Mouse (Mus musculus): ENCODE measurements around the gene Tmem53. TPM values are rescaled to one million over a fixed set of nuclear protein-coding genes. Genes with fewer than 3 reads are reported as not detected.
A peak's percentile ranks its signal among the peaks of the same experiment; 100 is the strongest.

The Tmem53 gene
- polyA plus RNA-seq, 1 experiment from 2014 or later: 8.3 TPM

- no peaks in the 10 kb centered on the region for H3K4me1 ChIP-seq (replicated peaks; ENCODE audit: control insufficient read depth, insufficient read depth, low read length)
- no peaks in the 10 kb centered on the region for H3K9me3 ChIP-seq (ENCODE audit: control insufficient read depth, low read length)
- H3K4me2 ChIP-seq (ENCODE audit: low read length): no peak overlapping the region
- ATAC-seq (replicated peaks; ENCODE audit: low FRiP score, low TSS enrichment, low read depth) (no peak), DNase-seq (ENCODE audit: low spot score) (no peak)
- no peak overlapping the region for H3K4me3 ChIP-seq (ENCODE audit: low read depth, low read length)
- no peaks in the 10 kb centered on the region for H3K27me3 ChIP-seq (replicated peaks; ENCODE audit: control insufficient read depth, insufficient read depth, low read length)
- WGBS: 68% methylated on average over 2 of the region's 2 CpGs
- H3K36me3 ChIP-seq (ENCODE audit: control insufficient read depth, insufficient read depth, low read length): no peaks in the 10 kb centered on the region
- no peak overlapping the region for H3K27ac ChIP-seq (ENCODE audit: low read depth)
- H3K9ac ChIP-seq (ENCODE audit: low read length): no peak overlapping the region
These were observed 20.5 kb upstream of the Tmem53 start for GRCm38 (mm10) chr4:117231208-117231607.

DNA sequence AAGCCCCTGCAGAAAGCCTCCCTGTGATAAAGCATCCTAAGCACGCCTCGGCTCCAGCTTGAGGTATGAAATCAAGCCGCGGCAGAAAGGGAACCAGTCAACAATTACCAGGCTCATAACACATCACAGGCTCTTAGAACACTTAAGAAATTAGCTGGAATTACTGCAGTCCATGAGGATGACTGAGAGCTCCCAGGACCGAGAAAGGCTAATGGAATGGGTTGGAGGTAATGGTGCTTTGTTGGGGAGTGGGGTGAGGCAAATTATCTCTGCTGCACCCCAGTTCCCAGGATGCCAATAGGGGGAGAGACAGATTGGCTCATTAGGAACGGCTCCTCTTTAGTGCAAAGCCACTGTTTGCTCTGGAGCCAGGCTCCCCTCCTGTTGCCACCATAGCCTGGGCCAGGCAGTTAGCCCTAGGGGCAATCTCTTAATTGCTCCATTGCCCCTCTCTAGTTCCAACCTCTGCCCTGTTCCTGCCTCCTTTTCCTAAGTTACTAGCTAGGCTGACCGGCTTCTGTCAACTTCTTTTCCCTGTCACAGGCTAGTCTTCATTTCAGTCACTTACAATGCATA is 17.5 kb upstream of the Tmem53 start:
- H3K27ac ChIP-seq (ENCODE audit: low read depth): no peak overlapping the region
- H3K9me3 ChIP-seq (ENCODE audit: control insufficient read depth, low read length): no peaks in the 10 kb centered on the region
- 51% methylated on average over 7 of the region's 7 CpGs for WGBS
- DNase-seq (ENCODE audit: low spot score): no peak
- H3K9ac ChIP-seq (ENCODE audit: low read length): no peak overlapping the region
- no peaks in the 10 kb centered on the region for H3K4me1 ChIP-seq (replicated peaks; ENCODE audit: control insufficient read depth, insufficient read depth, low read length)
- H3K27me3 ChIP-seq (replicated peaks; ENCODE audit: control insufficient read depth, insufficient read depth, low read length): no peaks in the 10 kb centered on the region
- H3K4me3 ChIP-seq (ENCODE audit: low read depth, low read length): no peak overlapping the region
- H3K36me3 ChIP-seq (ENCODE audit: control insufficient read depth, insufficient read depth, low read length): no peaks in the 10 kb centered on the region
- no peak for ATAC-seq (replicated peaks; ENCODE audit: low FRiP score, low TSS enrichment, low read depth)
- no peak overlapping the region for H3K4me2 ChIP-seq (ENCODE audit: low read length)

DNA sequence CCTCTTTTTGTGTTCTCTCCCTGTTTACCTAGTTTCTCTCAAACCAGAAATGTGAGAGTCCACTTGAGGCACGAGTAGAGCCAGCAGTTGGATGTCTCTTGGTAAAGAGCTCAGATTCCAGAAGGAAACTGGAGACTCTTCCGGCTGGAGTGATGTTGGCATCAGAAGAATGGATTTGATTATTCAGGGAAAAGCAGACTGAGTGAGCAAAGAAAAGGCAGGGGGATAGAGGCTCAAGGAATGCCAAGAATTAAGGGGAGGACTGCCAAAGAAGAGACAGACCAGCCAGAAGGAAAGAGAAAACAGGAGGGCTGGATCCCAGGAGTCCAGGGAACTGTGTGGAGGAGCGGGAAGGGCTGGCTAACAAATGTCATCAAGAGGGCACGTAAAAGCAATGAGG is 15.9 kb upstream of the Tmem53 start:
- Histone ChIP-seq H3K27ac (ENCODE audit: low read depth) (no peak overlapping the region), H3K27me3 (replicated peaks; ENCODE audit: control insufficient read depth, insufficient read depth, low read length) (no peaks in the 10 kb centered on the region), H3K4me1 (replicated peaks; ENCODE audit: control insufficient read depth, insufficient read depth, low read length) (no peaks in the 10 kb centered on the region), H3K4me3 (ENCODE audit: low read depth, low read length) (no peak overlapping the region), H3K4me2 (ENCODE audit: low read length) (no peak overlapping the region), H3K36me3 (ENCODE audit: control insufficient read depth, insufficient read depth, low read length) (no peaks in the 10 kb centered on the region), H3K9me3 (ENCODE audit: control insufficient read depth, low read length) (no peaks in the 10 kb centered on the region), H3K9ac (ENCODE audit: low read length) (no peak overlapping the region)
- no peak for ATAC-seq (replicated peaks; ENCODE audit: low FRiP score, low TSS enrichment, low read depth)
- DNase-seq (ENCODE audit: low spot score): no peak
- 53% methylated on average over 4 of the region's 4 CpGs for WGBS

- no peaks in the 10 kb centered on the region for H3K36me3 ChIP-seq (ENCODE audit: control insufficient read depth, insufficient read depth, low read length)
- H3K4me1 ChIP-seq (replicated peaks; ENCODE audit: control insufficient read depth, insufficient read depth, low read length): no peaks in the 10 kb centered on the region
- H3K4me3 ChIP-seq (ENCODE audit: low read depth, low read length): no peak overlapping the region
- DNase-seq (ENCODE audit: low spot score) (no peak), ATAC-seq (replicated peaks; ENCODE audit: low FRiP score, low TSS enrichment, low read depth) (no peak)
- no peaks in the 10 kb centered on the region for H3K9me3 ChIP-seq (ENCODE audit: control insufficient read depth, low read length)
- no peaks in the 10 kb centered on the region for H3K27me3 ChIP-seq (replicated peaks; ENCODE audit: control insufficient read depth, insufficient read depth, low read length)
- no peak overlapping the region for H3K9ac ChIP-seq (ENCODE audit: low read length)
- H3K27ac ChIP-seq (ENCODE audit: low read depth): no peak overlapping the region
- 40% methylated on average over 2 of the region's 2 CpGs for WGBS
- H3K4me2 ChIP-seq (ENCODE audit: low read length): no peak overlapping the region
These were observed 12.6 kb upstream of the Tmem53 start for GRCm38 (mm10) chr4:117239153-117239552.

- ATAC-seq (replicated peaks; ENCODE audit: low FRiP score, low TSS enrichment, low read depth) (no peak), DNase-seq (ENCODE audit: low spot score) (no peak)
- no peaks in the 10 kb centered on the region for H3K4me1 ChIP-seq (replicated peaks; ENCODE audit: control insufficient read depth, insufficient read depth, low read length)
These were observed 10.9 kb upstream of the Tmem53 start for GRCm38 (mm10) chr4:117240867-117241266.

DNA sequence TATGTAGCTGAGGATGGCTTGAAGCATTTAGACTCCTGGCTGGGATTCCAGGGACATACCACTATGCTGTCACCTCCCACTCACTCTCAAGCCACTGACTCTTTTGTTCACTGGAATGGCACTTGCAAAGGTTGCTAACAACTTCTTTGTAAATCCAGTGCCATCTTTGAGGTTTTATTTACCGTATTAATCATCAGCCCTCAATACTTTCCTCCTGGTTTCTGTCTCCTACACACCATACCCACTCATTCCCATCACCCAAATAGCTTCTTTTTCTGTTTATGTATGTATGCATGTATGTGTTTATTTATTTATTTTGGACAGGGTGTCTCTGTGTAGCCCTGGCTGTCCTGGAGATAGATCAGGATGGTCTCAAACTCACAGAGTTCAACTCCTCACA is 769 bp upstream of the Tmem53 start:
- H3K9ac ChIP-seq (ENCODE audit: low read length): no peak overlapping the region
- no peak for ATAC-seq (replicated peaks; ENCODE audit: low FRiP score, low TSS enrichment, low read depth)

More at GRCm38 (mm10) chr4:117240867-117241266, 10.9 kb upstream of the Tmem53 start:
- 81% methylated on average over 6 of the region's 6 CpGs for WGBS
- H3K4me2 ChIP-seq (ENCODE audit: low read length): no peak overlapping the region
- no peak overlapping the region for H3K4me3 ChIP-seq (ENCODE audit: low read depth, low read length)
- no peak overlapping the region for H3K27ac ChIP-seq (ENCODE audit: low read depth)
- H3K27me3 ChIP-seq (replicated peaks; ENCODE audit: control insufficient read depth, insufficient read depth, low read length): no peaks in the 10 kb centered on the region
- H3K9ac ChIP-seq (ENCODE audit: low read length): no peak overlapping the region
- H3K9me3 ChIP-seq (ENCODE audit: control insufficient read depth, low read length): no peaks in the 10 kb centered on the region
- no peaks in the 10 kb centered on the region for H3K36me3 ChIP-seq (ENCODE audit: control insufficient read depth, insufficient read depth, low read length)

GRCm38 (mm10) chr4:117252351-117252750 is 600 bp downstream of the Tmem53 start:
- DNase-seq (ENCODE audit: low spot score): no peak
- Histone ChIP-seq H3K27ac (ENCODE audit: low read depth) (peak overlapping the region; percentile 70), H3K9me3 (ENCODE audit: control insufficient read depth, low read length) (no peaks in the 10 kb centered on the region), H3K9ac (ENCODE audit: low read length) (peak overlapping the region; percentile 59), H3K36me3 (ENCODE audit: control insufficient read depth, insufficient read depth, low read length) (no peaks in the 10 kb centered on the region), H3K4me2 (ENCODE audit: low read length) (peak overlapping the region; percentile 55), H3K4me3 (ENCODE audit: low read depth, low read length) (peak overlapping the region; percentile 64), H3K27me3 (replicated peaks; ENCODE audit: control insufficient read depth, insufficient read depth, low read length) (no peaks in the 10 kb centered on the region), H3K4me1 (replicated peaks; ENCODE audit: control insufficient read depth, insufficient read depth, low read length) (peaks cover 7% of the 10 kb centered on the region)
- ATAC-seq (replicated peaks; ENCODE audit: low FRiP score, low TSS enrichment, low read depth): peak; percentile 19; the same call in 1 of the 2 replicates
- 20% methylated on average over 5 of the region's 5 CpGs for whole genome bisulfite sequencing

More for the DNA sequence above, 769 bp upstream of the Tmem53 start:
- Histone ChIP-seq H3K4me1 (replicated peaks; ENCODE audit: control insufficient read depth, insufficient read depth, low read length) (peaks cover 7% of the 10 kb centered on the region), H3K27me3 (replicated peaks; ENCODE audit: control insufficient read depth, insufficient read depth, low read length) (no peaks in the 10 kb centered on the region), H3K36me3 (ENCODE audit: control insufficient read depth, insufficient read depth, low read length) (no peaks in the 10 kb centered on the region), H3K4me3 (ENCODE audit: low read depth, low read length) (peak overlapping the region; percentile 64; the same call in 1 of the 2 replicates), H3K9me3 (ENCODE audit: control insufficient read depth, low read length) (no peaks in the 10 kb centered on the region), H3K4me2 (ENCODE audit: low read length) (peak overlapping the region; percentile 55), H3K27ac (ENCODE audit: low read depth) (no peak overlapping the region)
- 86% methylated on average over 1 of the region's 1 CpGs for WGBS
- no peak for DNase-seq (ENCODE audit: low spot score)

DNA sequence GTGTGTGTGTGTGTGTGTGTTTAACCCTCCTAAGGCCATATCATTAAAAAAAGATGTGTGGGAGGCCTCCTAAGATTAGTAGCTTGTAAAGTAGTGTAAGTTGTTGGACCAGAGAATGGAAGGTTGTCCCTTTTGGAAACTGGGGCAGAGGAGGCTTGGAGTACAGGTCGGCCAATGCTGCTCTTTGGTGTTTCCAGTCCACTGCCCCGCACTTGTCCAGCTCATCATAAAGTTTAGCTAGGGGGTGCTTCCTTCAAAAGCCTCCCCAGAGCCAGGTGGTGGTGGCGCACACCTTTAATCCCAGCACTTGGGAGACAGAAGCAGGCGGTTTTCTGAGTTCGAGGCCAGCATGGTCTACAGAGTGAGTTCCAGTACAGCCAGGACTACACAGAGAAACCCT is 1.0 kb downstream of the Tmem53 start:
- H3K4me2 ChIP-seq (ENCODE audit: low read length): peak overlapping the region; percentile 55
- H3K27ac ChIP-seq (ENCODE audit: low read depth): no peak overlapping the region
- DNase-seq (ENCODE audit: low spot score) (no peak), ATAC-seq (replicated peaks; ENCODE audit: low FRiP score, low TSS enrichment, low read depth) (no peak)
- peak overlapping the region; percentile 64; the same call in 1 of the 2 replicates for H3K4me3 ChIP-seq (ENCODE audit: low read depth, low read length)
- H3K4me1 ChIP-seq (replicated peaks; ENCODE audit: control insufficient read depth, insufficient read depth, low read length): peaks cover 7% of the 10 kb centered on the region
- H3K36me3 ChIP-seq (ENCODE audit: control insufficient read depth, insufficient read depth, low read length): no peaks in the 10 kb centered on the region
- H3K27me3 ChIP-seq (replicated peaks; ENCODE audit: control insufficient read depth, insufficient read depth, low read length): no peaks in the 10 kb centered on the region
- H3K9ac ChIP-seq (ENCODE audit: low read length): 0 out of 2 replicates have a peak overlapping the region, but pooled peaks have one; percentile 59
- no peaks in the 10 kb centered on the region for H3K9me3 ChIP-seq (ENCODE audit: control insufficient read depth, low read length)
- WGBS: 85% methylated on average over 5 of the region's 5 CpGs
